Mouse (Mus musculus) lung, embryonic 16.5 days (tissue): ENCODE results near the gene S100a6. TPM values are rescaled to one million over a fixed set of nuclear protein-coding genes. Genes with fewer than 3 reads are reported as not detected.

ENCODE experiments used
- ATAC-seq: fragments of 200-750 bp; cut with Nextera tagmentation; 2 replicates; pipeline ENCODE4 v1.8.0; 2017; ENCODE audit warnings: low read depth, mild to moderate bottlenecking, moderate library complexity
- H3K27ac ChIP-seq: fragments of 300-500 bp; sonication (generic); 2 replicates; pipeline ENCODE4 v1.5.1; 2014; ENCODE audit warnings: mild to moderate bottlenecking, control low read depth, low read length
- H3K27me3 ChIP-seq: fragments of 300-500 bp; sonication (generic); 2 replicates; pipeline ENCODE4 v1.6.1; 2014; ENCODE audit warnings: low read depth, low read length, mixed read lengths; ENCODE audit not compliant: control insufficient read depth, insufficient read depth
- H3K36me3 ChIP-seq: fragments of 300-500 bp; sonication (generic); 2 replicates; pipeline ENCODE4 v1.6.1; 2014; ENCODE audit warnings: low read length; ENCODE audit not compliant: control insufficient read depth, insufficient read depth
- H3K4me1 ChIP-seq: fragments of 300-500 bp; sonication (generic); replicated peaks from 2 replicates; pipeline ENCODE4 v1.6.1; 2014; ENCODE audit warnings: low read length, mixed read lengths; ENCODE audit not compliant: control insufficient read depth, insufficient read depth
- H3K4me2 ChIP-seq: fragments of 300-500 bp; sonication (generic); 2 replicates; pipeline ENCODE4 v1.6.1; 2014; ENCODE audit warnings: low read depth, low read length, control low read depth
- H3K4me3 ChIP-seq: fragments of 300-500 bp; sonication (generic); 2 replicates; pipeline ENCODE4 v1.5.1; 2014; ENCODE audit warnings: mild to moderate bottlenecking, low read length, control low read depth
- H3K9ac ChIP-seq: fragments of 300-500 bp; sonication (generic); 2 replicates; pipeline ENCODE4 v1.6.1; 2014; ENCODE audit warnings: low read length, control low read depth
- H3K9me3 ChIP-seq: fragments of 300-500 bp; sonication (generic); 2 replicates; pipeline ENCODE4 v1.6.1; 2016; ENCODE audit warnings: low read length; ENCODE audit not compliant: control insufficient read depth
- WGBS: fragments of 180-500 bp; shearing (Covaris S2); extraction: QIAGEN DNeasy Blood & Tissue Kit; methylation state at CpG from one replicate; pipeline ENCODE4 v1.1.7; 2014; 5-methylcytosine and 5-hydroxymethylcytosine counted together
- polyA plus RNA-seq: library from polyadenylated mRNA; unstranded; fragments of >200 nt; fragmentation: Nextera tagmentation; extraction: Ambion mirVana; gene quantifications from 2 replicates; pipeline ENCODE4 v1.2.1, GENCODE M21; 2015

The S100a6 gene
- polyA plus RNA-seq: 184 and 203 TPM in 2 replicates

DNA sequence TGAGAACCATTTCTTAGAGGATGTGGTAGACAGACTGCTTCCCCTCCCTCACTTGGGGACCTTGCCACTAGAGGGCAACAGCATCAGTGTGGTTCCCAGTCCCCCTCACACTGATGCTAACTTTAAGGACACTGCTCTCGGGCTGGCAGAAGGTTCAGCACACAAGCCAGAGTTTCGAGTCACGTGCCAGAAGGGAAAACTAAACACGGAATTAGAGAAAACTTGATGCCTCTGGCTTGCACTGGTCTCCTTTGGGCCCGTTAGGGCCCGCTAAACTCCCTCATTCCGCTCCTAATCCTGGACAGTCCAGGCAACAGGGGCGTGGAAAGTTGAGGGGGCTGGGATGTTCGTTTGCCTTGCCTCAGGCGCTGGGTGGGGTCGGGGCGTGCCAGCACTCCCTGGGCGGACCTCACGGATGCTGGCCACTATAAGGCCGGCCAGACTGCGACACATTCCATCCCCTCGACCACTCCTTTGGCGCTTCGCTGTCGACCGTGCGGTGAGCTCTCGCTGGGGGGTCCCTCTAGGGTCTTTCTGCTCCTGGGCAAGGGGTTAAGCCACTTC, at the start of gene S100a6:
Gene S100a6 (plus strand): TSS at position 155 of the 564 bp plus-strand sequence.
- Histone ChIP-seq H3K4me1 (peaks cover 23% of the 10 kb centered on the region), H3K4me2 (peak within 1 kb of the TSS; percentile 73), H3K4me3 (peak within 1 kb of the TSS; percentile 48), H3K36me3 (no peaks in the 10 kb centered on the region), H3K9me3 (no peaks in the 10 kb centered on the region; the same call in 1 of the 2 replicates), H3K9ac (peak within 1 kb of the TSS; percentile 63), H3K27me3 (no peaks in the 10 kb centered on the region), H3K27ac (no peak within 1 kb of the TSS)
- ATAC-seq: peak; percentile 81
- WGBS: under 1% methylated on average over 23 of the region's 23 CpGs

- Histone ChIP-seq H3K4me1 (no peaks in the 10 kb centered on the region), H3K4me3 (no peak overlapping the region), H3K27ac (no peak overlapping the region), H3K9me3 (no peaks in the 10 kb centered on the region), H3K4me2 (no peak overlapping the region), H3K36me3 (no peaks in the 10 kb centered on the region), H3K27me3 (no peaks in the 10 kb centered on the region), H3K9ac (no peak overlapping the region)
- no peak for ATAC-seq
- WGBS: 85% methylated on average over 5 of the region's 5 CpGs
Observed at GRCm38 (mm10) chr3:90574691-90575090, 38.0 kb upstream of the S100a6 start.

DNA sequence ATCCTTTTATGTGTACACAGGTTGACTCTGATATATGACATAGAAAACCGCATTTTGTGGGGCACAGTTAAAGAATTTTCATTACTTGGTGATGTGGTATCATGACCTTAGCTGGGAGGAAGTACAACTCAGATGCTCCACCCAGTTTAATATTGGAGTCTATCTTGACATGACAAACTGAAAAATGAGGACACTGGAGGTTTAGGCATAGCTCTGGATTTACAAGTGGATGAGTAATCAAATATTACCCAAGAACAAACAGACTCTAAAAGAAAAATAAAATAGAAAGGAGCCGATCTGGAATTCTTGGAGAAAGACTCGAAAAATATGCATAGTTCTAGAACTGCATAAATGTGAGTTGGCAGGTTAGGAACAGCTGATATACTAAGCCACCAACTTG, 37.4 kb upstream of the S100a6 start:
- Histone ChIP-seq H3K9me3 (no peaks in the 10 kb centered on the region), H3K4me2 (no peak overlapping the region), H3K4me1 (no peaks in the 10 kb centered on the region), H3K9ac (no peak overlapping the region), H3K4me3 (no peak overlapping the region), H3K27ac (no peak overlapping the region), H3K27me3 (no peaks in the 10 kb centered on the region), H3K36me3 (no peaks in the 10 kb centered on the region)
- 53% methylated on average over 3 of the region's 3 CpGs for WGBS
- no peak for ATAC-seq

DNA sequence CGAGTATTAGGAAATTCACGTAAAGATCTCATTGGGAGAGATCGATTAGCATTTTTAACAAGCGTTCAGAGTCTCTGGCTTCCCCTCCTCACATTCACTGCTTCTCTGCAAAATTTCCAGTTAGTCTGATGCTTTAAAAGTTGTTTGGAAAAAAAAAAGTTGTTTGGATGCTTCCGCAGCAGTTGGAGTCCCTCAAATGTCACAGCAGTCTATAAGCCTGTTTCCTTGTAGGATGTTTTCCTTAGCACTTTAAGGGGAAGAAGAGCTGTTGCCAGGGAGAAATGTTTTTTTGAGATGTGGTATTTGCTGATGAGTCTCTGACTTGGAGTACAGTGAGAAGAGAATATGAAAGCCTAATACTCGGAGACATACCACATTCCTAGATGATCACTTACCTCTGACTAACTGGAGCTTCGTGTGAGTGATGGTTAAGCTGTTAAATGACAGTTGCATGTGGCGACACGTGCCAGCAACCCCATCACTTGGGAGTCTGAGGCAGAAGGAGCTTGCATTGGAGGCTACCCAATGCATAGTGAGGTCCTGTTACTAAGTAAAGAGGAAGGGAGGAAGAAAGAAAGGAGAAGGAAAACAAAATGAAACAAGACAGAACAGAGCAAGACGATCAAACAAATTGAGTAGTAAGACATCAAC, 36.2 kb upstream of the S100a6 start:
- Histone ChIP-seq H3K9me3 (no peaks in the 10 kb centered on the region), H3K36me3 (no peaks in the 10 kb centered on the region), H3K9ac (no peak overlapping the region), H3K4me3 (no peak overlapping the region), H3K4me2 (no peak overlapping the region), H3K4me1 (no peaks in the 10 kb centered on the region), H3K27me3 (no peaks in the 10 kb centered on the region), H3K27ac (no peak overlapping the region)
- 62% methylated on average over 10 of the region's 10 CpGs for WGBS
- ATAC-seq: peak; percentile 23; the same call in 1 of the 2 replicates

DNA sequence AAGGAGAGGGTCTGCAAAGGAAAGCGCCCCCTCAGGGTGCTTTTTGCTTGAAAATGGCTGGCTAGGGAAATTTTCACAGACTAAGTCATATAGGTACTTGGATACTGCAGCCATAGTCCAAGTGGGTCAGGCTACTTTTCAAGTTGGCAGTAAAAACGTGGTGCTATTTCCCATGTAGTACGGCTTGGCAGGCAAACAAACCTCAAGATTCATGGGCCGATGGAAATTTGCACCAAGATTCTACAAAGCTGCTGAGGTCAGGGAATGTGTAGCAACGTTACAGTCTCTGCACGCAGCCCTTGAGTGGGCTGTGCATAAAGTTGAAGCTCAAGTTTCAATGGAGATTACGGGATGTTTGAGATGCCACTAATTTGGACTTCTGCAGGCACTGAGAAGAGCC, 33.2 kb upstream of the S100a6 start:
- Histone ChIP-seq H3K9me3 (no peaks in the 10 kb centered on the region), H3K27ac (no peak overlapping the region), H3K36me3 (no peaks in the 10 kb centered on the region), H3K4me2 (no peak overlapping the region), H3K4me1 (no peaks in the 10 kb centered on the region; the same call in 1 of the 2 replicates), H3K4me3 (no peak overlapping the region), H3K27me3 (no peaks in the 10 kb centered on the region), H3K9ac (no peak overlapping the region)
- no peak for ATAC-seq
- 38% methylated on average over 7 of the region's 7 CpGs for WGBS

GRCm38 (mm10) chr3:90581141-90581540, 31.5 kb upstream of the S100a6 start:
- Histone ChIP-seq H3K4me2 (no peak overlapping the region), H3K9ac (no peak overlapping the region), H3K36me3 (no peaks in the 10 kb centered on the region), H3K9me3 (no peaks in the 10 kb centered on the region), H3K4me3 (no peak overlapping the region), H3K27ac (no peak overlapping the region), H3K27me3 (no peaks in the 10 kb centered on the region), H3K4me1 (no peaks in the 10 kb centered on the region; the same call in 1 of the 2 replicates)
- WGBS: 93% methylated on average over 5 of the region's 5 CpGs
- no peak for ATAC-seq

DNA sequence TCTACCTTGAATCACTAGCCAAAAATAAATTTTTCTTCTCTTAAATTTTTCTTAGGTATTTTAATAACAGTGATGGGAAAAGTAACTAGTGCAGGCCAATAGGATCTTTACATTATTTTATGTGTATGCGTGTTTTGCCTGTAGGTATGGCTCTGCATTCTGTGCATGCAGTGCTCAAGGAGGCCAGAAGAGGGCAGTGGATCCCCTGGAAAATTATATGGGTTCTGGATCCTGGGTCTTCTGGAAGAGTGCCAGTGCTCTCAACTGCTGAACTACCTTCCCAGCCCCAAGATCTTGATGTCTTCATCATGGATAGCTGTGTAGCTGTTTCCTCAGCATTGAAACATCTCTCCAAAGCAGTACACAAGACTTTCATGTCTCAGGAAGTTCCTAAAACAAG, 30.5 kb upstream of the S100a6 start:
- peaks cover 2% of the 10 kb centered on the region; the same call in 1 of the 2 replicates for H3K4me1 ChIP-seq

GRCm38 (mm10) chr3:90582556-90582955, 30.1 kb upstream of the S100a6 start:
- Histone ChIP-seq H3K4me1 (peaks cover 5% of the 10 kb centered on the region; the same call in 1 of the 2 replicates), H3K4me2 (no peak overlapping the region), H3K9me3 (no peaks in the 10 kb centered on the region), H3K27me3 (no peaks in the 10 kb centered on the region), H3K27ac (no peak overlapping the region), H3K36me3 (no peaks in the 10 kb centered on the region), H3K9ac (no peak overlapping the region), H3K4me3 (no peak overlapping the region)
- no peak for ATAC-seq
- WGBS: 82% methylated on average over 4 of the region's 4 CpGs

More for the DNA sequence above, 30.5 kb upstream of the S100a6 start:
- no peak overlapping the region for H3K27ac ChIP-seq
- no peaks in the 10 kb centered on the region for H3K36me3 ChIP-seq
- no peak overlapping the region for H3K9ac ChIP-seq
- no peak for ATAC-seq
- 88% methylated on average over 1 of the region's 1 CpGs for WGBS
- H3K4me2 ChIP-seq: no peak overlapping the region
- no peaks in the 10 kb centered on the region for H3K27me3 ChIP-seq
- H3K9me3 ChIP-seq: no peaks in the 10 kb centered on the region
- H3K4me3 ChIP-seq: no peak overlapping the region

DNA sequence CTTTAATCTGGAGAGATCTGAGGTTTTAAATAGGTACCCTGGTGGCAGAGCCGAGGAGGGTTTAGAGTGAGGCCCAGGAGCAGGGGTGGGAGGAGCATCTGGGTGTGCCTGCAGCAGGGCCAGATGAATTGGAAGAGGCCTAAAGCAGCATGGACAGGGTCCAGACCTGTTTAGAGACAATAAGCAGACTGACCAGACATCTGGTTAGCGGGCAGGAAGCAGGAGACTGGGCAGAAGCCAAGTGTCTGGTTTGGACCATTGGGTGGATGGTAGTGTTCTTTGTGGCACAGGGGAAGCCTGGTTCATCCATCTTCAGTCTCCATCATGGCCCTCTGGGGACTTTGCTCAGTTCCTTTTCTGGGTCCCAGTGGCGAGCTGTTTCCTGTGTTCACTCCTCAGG, 28.8 kb upstream of the S100a6 start:
- WGBS: 33% methylated on average over 3 of the region's 3 CpGs
- Histone ChIP-seq H3K4me1 (peaks cover 5% of the 10 kb centered on the region; the same call in 1 of the 2 replicates), H3K9me3 (no peaks in the 10 kb centered on the region), H3K4me2 (no peak overlapping the region), H3K36me3 (no peaks in the 10 kb centered on the region), H3K27ac (no peak overlapping the region), H3K27me3 (no peaks in the 10 kb centered on the region), H3K9ac (no peak overlapping the region), H3K4me3 (no peak overlapping the region)
- ATAC-seq: no peak
